Mouse (Mus musculus) spleen, adult 2 months (tissue): ENCODE data around the gene Mxra8. TPM values are rescaled to one million over a fixed set of nuclear protein-coding genes. Genes with fewer than 3 reads are reported as not detected.

Experiments used
- DNase-seq, 2 experiments: peaks; one replicate each; pipeline versions ENCODE4 v3.0.0 to v3.0.0-alpha.2; 2012 to 2021; ENCODE audit warnings: low spot score in 2 of 2, low read depth in 1 of 2
- H3K27ac ChIP-seq: fragments of 200-500 bp; 2 replicates; pipeline ENCODE4 v1.5.1; 2012; ENCODE audit warnings: low read length, inconsistent platforms; ENCODE audit not compliant: insufficient read depth
- H3K27me3 ChIP-seq: fragments of 200-500 bp; 2 replicates; pipeline ENCODE4 v1.6.1; 2012; ENCODE audit warnings: mild to moderate bottlenecking, moderate library complexity, low read length, inconsistent platforms; ENCODE audit not compliant: control insufficient read depth, insufficient read depth
- H3K36me3 ChIP-seq: fragments of 200-500 bp; 2 replicates; pipeline ENCODE4 v1.6.1; 2012; ENCODE audit warnings: mild to moderate bottlenecking, low read length, inconsistent platforms; ENCODE audit not compliant: control insufficient read depth, insufficient read depth
- H3K4me1 ChIP-seq: fragments of 200-500 bp; 2 replicates; pipeline ENCODE4 v1.6.1; 2011; ENCODE audit warnings: inconsistent platforms; ENCODE audit not compliant: control insufficient read depth, insufficient read depth, insufficient read length
- H3K4me3 ChIP-seq: fragments of 200-500 bp; 2 replicates; pipeline ENCODE4 v1.5.1; 2011; ENCODE audit warnings: mild to moderate bottlenecking, inconsistent platforms; ENCODE audit not compliant: insufficient read depth, insufficient read length; ENCODE audit errors: extremely low read depth
- CTCF ChIP-seq: fragments of 200-500 bp; IDR thresholded peaks from 2 replicates; pipeline ENCODE4 v1.5.1; 2011; ENCODE audit warnings: mild to moderate bottlenecking, inconsistent platforms; ENCODE audit not compliant: insufficient read depth, insufficient read length, insufficient replicate concordance; ENCODE audit errors: extremely low read depth
- POLR2A ChIP-seq: fragments of 200-500 bp; IDR thresholded peaks from 2 replicates; pipeline ENCODE4 v1.6.1; 2011; ENCODE audit warnings: low read depth, low read length, inconsistent platforms
- WGBS: fragments of 180-500 bp; shearing (Covaris S2); methylation state at CpG from one replicate; pipeline ENCODE4 v1.1.7; 2018; 5-methylcytosine and 5-hydroxymethylcytosine counted together
- polyA plus RNA-seq: library from polyadenylated mRNA; depleted of rRNA; stranded (reverse); fragments of >200 nt; gene quantifications from 2 replicates; pipeline ENCODE4 v1.2.3, GENCODE M21; 2012

The Mxra8 gene
- polyA plus RNA-seq, 1 experiment, result 73.6 TPM

- no peak for DNase-seq
Measured at GRCm38 (mm10) chr4:155861787-155862186, 22.3 kb downstream of the Mxra8 start.

GRCm38 (mm10) chr4:155863001-155863400 lies 23.5 kb downstream of the Mxra8 start, which contains the start of gene Tas1r3:
Gene Tas1r3 (minus strand): TSS chr4:155863362.
- Histone ChIP-seq H3K27ac (no peak within 1 kb of the TSS), H3K4me3 (no peak within 1 kb of the TSS), H3K36me3 (peaks cover 16% of the 10 kb centered on the region), H3K4me1 (no peaks in the 10 kb centered on the region), H3K27me3 (no peaks in the 10 kb centered on the region)
- TF ChIP-seq POLR2A (no peak), CTCF (no peak)
- DNase-seq, result no peak
- WGBS, result 82% methylated on average over 5 of the region's 5 CpGs

More at GRCm38 (mm10) chr4:155861787-155862186, 22.3 kb downstream of the Mxra8 start:
- Histone ChIP-seq H3K4me3 (no peak overlapping the region), H3K36me3 (peaks cover 15% of the 10 kb centered on the region), H3K27ac (no peak overlapping the region), H3K4me1 (no peaks in the 10 kb centered on the region), H3K27me3 (no peaks in the 10 kb centered on the region)
- 88% methylated on average over 7 of the region's 7 CpGs for WGBS
- TF ChIP-seq CTCF (no peak), POLR2A (no peak)

DNA sequence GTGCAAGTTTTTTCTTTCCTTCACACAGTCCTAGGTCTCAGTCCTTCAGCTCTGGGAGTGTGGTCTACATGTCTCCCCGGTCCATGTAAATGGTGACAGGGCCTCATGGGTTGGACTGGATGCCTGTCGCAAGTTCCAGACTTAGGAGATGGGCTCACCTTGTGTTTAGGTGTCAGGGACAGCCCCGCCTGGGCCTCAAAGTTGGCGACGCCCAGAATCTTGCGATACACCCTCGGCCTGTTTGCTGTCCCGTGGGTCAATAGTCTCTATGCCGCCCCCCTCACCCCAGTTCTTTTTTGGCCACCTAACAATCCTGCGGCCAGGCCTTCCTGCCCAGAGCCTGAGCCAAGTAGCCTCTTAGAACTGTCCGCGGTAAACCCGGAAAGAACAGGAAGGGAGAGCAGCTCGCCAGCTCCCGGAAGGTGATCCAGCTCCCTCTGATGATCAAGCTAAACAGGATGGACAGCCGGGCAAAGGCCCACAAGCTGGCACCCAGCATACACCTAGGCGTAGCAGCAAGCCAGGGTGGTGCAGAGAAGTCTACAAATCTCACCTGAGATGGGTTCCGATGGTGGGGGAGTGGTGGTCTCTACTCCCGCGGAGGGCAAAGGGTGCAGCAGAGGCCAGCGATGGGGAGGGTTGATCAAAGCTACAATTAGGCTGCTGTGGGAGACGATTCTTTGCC lies 29.3 kb downstream of the Mxra8 start:
- H3K4me1 ChIP-seq, result peaks cover 6% of the 10 kb centered on the region; the same call in 1 of the 2 replicates
- H3K4me3 ChIP-seq, result peak overlapping the region; percentile 69
- peaks cover 20% of the 10 kb centered on the region for H3K36me3 ChIP-seq
- no peaks in the 10 kb centered on the region for H3K27me3 ChIP-seq
- no peak for DNase-seq
- 10% methylated on average over 22 of the region's 22 CpGs for WGBS
- H3K27ac ChIP-seq, result no peak overlapping the region
- TF ChIP-seq POLR2A (no peak), CTCF (no peak)

GRCm38 (mm10) chr4:155869317-155870033 lies 30.0 kb downstream of the Mxra8 start, which contains the start of the genes Cptp and Ints11:
Gene Cptp (minus strand): TSS chr4:155869440.
Gene Ints11 (plus strand): TSS chr4:155869546.
- WGBS, result under 1% methylated on average over 63 of the region's 63 CpGs

GRCm38 (mm10) chr4:155871404-155871803 lies 31.9 kb downstream of the Mxra8 start:
- H3K4me1 ChIP-seq, result peaks cover 6% of the 10 kb centered on the region; the same call in 1 of the 2 replicates
- no peaks in the 10 kb centered on the region for H3K27me3 ChIP-seq
- H3K27ac ChIP-seq, result no peak overlapping the region
- H3K36me3 ChIP-seq, result peaks cover 21% of the 10 kb centered on the region
- no peak overlapping the region for H3K4me3 ChIP-seq
- no peak for TF ChIP-seq CTCF
- TF ChIP-seq POLR2A, result no peak
- WGBS, result 93% methylated on average over 7 of the region's 7 CpGs
- DNase-seq, result no peak

More at GRCm38 (mm10) chr4:155869317-155870033, 30.0 kb downstream of the Mxra8 start, which contains the start of the genes Cptp and Ints11:
- Histone ChIP-seq H3K4me3 (peak within 1 kb of the TSS; percentile 90), H3K27ac (peak within 1 kb of the TSS; percentile 50; the same call in 1 of the 2 replicates), H3K4me1 (peaks cover 6% of the 10 kb centered on the region; the same call in 1 of the 2 replicates), H3K27me3 (no peaks in the 10 kb centered on the region), H3K36me3 (peaks cover 20% of the 10 kb centered on the region)
- peak; percentile 76 for TF ChIP-seq POLR2A
- 0 out of 2 replicates have a peak, but pooled peaks have one; percentile 9 for TF ChIP-seq CTCF
- DNase-seq, result peak; percentile 79 to 96

DNA sequence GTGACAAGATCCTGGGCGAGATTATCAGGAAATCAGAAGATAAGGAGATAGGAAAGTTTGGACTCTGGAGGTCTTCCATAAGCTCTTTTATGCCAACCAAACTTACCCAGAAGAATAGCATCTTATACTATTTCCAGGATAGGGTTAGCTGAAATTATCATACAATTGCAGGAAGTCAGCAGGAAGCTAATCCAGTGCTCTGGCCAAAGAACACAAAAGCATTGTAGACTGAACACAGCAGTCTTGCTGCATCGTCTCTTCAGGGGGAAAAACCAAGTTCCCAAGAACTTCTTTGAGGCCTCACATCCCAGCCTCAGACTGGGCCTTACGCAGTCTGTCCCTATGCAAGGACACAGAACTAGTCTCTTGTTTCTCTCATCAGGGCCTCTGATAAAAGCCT lies 44.1 kb downstream of the Mxra8 start:
- WGBS, result 89% methylated on average over 3 of the region's 3 CpGs
- no peak for DNase-seq
- no peak overlapping the region for H3K4me3 ChIP-seq
- H3K36me3 ChIP-seq, result peaks cover 23% of the 10 kb centered on the region
- TF ChIP-seq CTCF (no peak), POLR2A (no peak)
- H3K27me3 ChIP-seq, result no peaks in the 10 kb centered on the region
- no peaks in the 10 kb centered on the region for H3K4me1 ChIP-seq
- H3K27ac ChIP-seq, result no peak overlapping the region

- WGBS, result 86% methylated on average over 5 of the region's 5 CpGs
- no peak for TF ChIP-seq POLR2A
- no peak for TF ChIP-seq CTCF
- no peak for DNase-seq
- Histone ChIP-seq H3K27ac (no peak overlapping the region), H3K27me3 (no peaks in the 10 kb centered on the region), H3K4me3 (no peak overlapping the region), H3K4me1 (peaks cover 5% of the 10 kb centered on the region), H3K36me3 (peaks cover 24% of the 10 kb centered on the region)
Measured at GRCm38 (mm10) chr4:155886330-155886729, 46.9 kb downstream of the Mxra8 start.
